Mouse (Mus musculus): ENCODE data around the gene Fermt3.
"Not testable (repeated sequence)": the region's sequence is repeated elsewhere in the genome, so short reads cannot be mapped to it uniquely, and the experiment has no call there.

Fermt3 gene

DNA sequence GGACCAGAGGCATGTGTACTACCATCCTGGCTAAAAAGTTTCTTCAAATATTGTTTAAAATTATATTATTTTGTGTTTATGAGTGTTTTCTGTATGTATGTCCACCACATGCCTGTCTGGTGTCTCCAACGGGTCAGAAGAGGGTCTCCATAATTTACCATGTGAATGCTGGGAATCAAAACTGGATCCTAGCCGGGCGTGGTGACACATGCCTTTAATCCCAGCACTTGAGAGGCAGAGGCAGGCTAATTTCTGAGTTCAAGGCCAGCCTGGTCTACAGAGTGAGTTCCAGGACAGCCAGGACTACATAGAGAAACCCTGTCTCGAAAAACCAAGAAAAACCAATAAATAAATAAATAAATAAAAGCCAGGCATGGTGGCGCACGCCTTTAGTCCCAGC is 28.1 kb downstream of the Fermt3 start:
- DNase-seq (ENCODE audit: low read depth) = not testable (repeated sequence)

- DNase-seq (ENCODE audit: low read depth) = no peak
These were observed 28.6 kb downstream of the Fermt3 start for GRCm38 (mm10) chr19:6990712-6991111.

- no peak for DNase-seq (ENCODE audit: low read depth)
These were observed 30.0 kb downstream of the Fermt3 start for GRCm38 (mm10) chr19:6989251-6989650.

DNA sequence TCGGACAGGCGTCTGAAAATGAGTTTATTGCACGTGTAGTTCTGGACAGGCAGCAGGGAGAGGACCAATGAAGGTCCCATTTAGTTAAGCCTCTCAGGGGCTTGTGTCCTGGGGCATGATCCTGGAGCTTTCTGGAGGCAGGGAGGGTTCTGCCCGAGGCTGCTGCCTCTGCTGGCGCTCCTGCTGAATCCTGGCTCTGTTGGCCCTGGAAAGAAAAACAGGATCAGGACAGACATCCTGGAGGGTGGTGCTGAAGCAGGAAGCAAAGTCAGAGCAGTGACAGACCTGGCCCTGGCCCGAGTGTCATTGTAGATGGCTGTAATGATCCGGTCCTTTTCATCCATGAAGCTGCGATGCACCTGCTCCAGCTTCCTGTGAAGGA is 31.4 kb downstream of the Fermt3 start:
- DNase-seq (ENCODE audit: low read depth) = no peak

GRCm38 (mm10) chr19:6987061-6987903 is 32.0 kb downstream of the Fermt3 start, which contains the start of gene Vegfb:
Gene Vegfb (minus strand): TSS chr19:6987651.
- no peak for DNase-seq (ENCODE audit: low read depth)

GRCm38 (mm10) chr19:6985951-6986708 is 33.1 kb downstream of the Fermt3 start:
- no peak for DNase-seq (ENCODE audit: low read depth)

DNA sequence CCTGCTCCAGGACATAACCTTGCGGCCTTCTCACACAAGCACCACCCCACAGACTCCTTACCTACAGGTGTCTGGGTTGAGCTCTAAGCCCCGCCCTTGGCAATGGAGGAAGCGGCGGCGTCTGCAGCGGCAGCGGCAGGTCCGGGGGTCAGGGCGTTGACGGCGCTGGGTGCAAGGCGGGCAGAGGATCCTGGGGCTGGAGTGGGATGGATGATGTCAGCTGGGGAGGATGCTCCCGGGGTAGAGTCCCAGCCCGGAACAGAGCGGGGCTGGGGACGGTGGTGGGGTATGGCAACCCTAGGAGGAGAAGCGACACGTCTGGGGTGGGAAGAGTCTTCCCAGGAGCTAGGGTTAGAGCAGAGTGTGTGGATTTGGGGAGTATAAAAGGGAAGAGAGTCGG is 34.0 kb downstream of the Fermt3 start:
- DNase-seq (ENCODE audit: low read depth) = no peak

- no peak for DNase-seq (ENCODE audit: low read depth)
These were observed 35.6 kb downstream of the Fermt3 start for GRCm38 (mm10) chr19:6983621-6984020.

DNA sequence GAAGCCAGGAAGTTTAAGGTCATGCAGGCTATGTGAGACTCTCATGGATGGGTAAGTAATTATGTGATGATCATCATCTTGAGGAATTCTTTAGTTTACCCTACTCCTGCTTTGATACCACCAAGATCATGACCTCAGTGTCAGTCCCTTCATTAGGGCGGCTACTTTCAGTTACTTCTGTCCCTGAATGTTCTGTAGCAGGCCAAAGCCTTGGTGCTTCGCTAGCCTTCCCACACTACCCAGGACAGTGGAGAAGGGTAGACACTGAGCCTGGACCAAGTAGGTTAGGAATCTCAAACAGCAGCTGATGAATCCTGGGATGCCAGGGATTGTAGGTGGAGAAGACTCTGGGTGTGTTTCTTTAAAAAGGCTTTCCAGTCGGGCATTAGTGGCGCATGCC is 37.8 kb downstream of the Fermt3 start:
- no peak for DNase-seq (ENCODE audit: low read depth)

DNA sequence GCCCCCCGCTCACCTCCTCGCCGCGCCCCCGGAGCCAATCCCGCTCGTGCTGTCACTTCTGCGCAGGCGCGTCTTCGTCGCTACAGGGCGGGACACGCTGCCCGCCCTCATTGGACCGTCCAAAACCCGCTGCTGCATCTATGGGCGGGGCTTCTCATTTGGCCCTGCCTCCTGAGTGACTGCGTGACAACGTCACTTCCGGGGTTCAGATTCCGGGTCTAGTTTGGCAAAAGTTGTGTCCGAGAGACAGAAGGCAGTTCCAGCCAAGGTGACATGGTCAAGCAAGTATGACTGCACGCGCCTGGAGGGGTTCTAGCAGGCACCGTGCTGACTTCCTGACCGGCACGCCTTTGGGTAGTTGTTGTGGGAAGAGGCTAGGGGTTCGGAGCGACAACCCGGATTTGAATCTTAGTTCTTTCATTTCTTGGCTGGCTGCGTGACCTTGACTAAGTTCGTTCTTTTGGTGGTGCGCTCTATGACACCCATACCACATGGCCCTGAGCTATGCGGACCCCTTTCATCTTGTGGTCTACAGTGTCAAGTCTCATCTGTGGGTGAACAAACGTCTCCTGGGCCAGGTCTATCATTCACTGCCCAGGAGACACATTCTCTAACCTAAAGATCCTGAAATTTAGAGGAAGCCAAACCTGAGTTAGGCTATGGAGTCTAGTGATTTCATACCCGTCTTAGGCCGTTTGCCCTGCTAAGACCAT is 38.7 kb downstream of the Fermt3 start, which contains the start of gene Fkbp2:
TSS of gene Fkbp2 (minus strand) at position 121 of the 713 bp plus-strand sequence.
- DNase-seq (ENCODE audit: low read depth) = peak; percentile 95

DNA sequence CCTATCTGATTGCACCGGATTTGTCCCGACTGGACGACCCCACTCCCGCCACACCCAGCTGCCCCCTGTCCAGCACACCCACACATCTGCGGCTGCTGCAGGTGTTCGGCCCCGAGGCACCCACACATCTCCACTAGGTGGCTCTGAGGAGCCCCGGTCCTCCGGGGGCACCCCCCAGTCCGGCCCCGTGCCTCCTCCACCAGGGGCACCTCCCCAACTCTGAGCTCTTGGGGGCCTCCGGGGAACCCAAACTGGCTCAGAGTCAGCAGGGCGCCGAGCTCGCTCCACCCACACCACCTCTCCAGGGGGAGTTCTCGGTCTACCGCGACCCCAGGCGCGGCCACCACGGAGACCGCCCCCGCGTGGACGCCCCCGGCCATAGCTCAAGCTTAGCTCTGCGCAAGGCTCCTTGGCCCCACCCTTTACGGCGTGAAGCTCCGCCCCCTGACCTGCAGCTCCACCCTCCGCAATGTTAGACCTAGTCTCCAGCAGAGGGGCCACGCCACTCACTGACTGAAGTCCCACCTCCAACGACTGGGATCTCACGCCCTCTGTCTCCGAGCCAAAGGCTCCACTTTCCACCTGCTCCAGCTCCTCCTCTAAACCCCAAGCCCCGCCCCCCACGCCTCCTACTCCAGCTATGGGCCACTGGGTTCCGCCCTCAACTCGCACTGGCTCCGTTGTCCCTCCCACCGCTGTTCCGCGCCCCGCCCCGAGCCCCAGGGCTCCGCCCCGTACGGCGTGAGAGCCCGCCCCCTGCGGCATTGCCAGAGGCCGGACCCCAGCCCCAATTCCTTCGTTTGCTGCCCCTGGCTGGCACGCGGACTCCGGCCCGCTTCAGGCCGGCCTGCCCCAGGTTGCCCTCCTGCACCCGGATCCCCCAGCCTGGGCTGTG is 39.5 kb downstream of the Fermt3 start:
- peak; percentile 98 for DNase-seq (ENCODE audit: low read depth)

GRCm38 (mm10) chr19:6979001-6979479 is 40.2 kb downstream of the Fermt3 start:
- no peak for DNase-seq (ENCODE audit: low read depth)

DNA sequence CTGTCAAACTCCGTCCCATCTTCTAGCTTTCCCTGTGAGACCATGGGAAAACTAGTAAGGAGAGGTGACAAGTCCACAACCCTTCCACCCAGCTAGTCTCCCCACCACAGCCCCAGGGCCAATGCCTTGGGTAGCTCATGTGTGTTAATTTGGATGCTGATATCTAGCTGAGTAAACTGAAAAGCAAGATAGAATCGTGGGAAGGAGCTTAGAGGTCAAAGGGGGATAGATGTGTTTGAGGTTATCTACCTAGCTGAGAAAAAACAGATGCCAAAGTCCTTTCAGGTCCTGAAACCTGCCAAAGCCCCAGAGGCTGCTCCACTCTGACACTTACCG is 40.7 kb downstream of the Fermt3 start:
- no peak for DNase-seq (ENCODE audit: low read depth)

- no peak for DNase-seq (ENCODE audit: low read depth)
These were observed 41.3 kb downstream of the Fermt3 start for GRCm38 (mm10) chr19:6977759-6978638.

- no peak for DNase-seq (ENCODE audit: low read depth)
These were observed 43.4 kb downstream of the Fermt3 start, which contains the start of gene Plcb3 for GRCm38 (mm10) chr19:6975537-6976521. Gene Plcb3 (minus strand): TSS chr19:6976470.

DNA sequence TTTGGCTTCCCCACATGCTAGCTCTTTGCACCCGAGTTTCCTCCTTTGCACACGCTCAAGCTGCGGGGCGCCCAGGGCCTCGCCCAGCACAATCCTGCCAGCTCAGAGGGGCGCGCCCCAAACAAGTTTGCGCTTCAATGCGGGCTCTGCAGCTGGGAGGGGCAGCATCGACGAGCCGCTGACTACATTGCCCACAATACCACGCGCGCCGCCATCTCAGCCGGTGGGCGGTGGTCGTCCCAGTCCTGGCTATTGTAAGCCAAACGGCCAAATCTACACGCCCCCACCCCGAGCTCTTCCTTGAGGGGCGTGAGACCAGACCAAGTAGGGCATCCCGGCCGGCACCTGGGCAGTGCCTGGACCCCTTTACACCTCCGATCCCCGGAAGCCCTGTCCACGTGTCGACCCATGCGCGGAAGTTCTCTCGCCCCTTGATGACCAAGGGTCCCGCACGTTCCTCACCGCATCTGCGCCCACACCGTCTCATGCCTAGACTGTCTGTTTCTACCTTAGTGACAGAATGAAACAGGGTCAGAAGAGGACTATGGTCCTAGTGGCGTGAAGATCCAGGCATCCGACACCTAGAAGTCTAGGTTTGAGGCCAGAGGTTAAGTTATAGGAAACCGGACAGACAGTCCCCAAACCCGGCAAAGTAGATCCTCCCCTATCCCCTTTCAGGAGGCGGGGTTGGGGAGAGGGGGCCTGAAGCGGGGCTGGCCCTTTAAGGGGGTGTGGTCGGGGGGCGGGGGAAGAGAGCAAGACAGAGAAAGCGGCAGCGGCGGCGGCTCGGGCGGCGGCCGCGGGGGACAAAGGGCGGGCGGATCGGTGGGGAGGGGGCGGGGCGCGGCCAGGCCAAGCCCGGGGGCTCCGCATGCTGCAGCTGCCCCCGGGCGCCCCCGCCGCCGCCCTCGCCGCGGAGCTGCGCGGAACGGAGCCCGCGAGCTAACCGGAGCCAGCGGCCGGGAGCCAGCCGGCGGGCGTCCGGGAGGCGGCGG is 44.8 kb downstream of the Fermt3 start, which contains the start of gene Ppp1r14b:
TSS of gene Ppp1r14b (plus strand) at position 758 of the 995 bp plus-strand sequence.
- peak; percentile 60 for DNase-seq (ENCODE audit: low read depth)

GRCm38 (mm10) chr19:6973581-6974190 is 45.6 kb downstream of the Fermt3 start:
- DNase-seq (ENCODE audit: low read depth) = no peak
